Mouse (Mus musculus) gastrocnemius, postnatal 4 days (tissue): ENCODE measurements around the gene Itih2. TPM values are rescaled to one million over a fixed set of nuclear protein-coding genes. Genes with fewer than 3 reads are reported as not detected.
A peak's percentile ranks its signal among the peaks of the same experiment; 100 is the strongest.

ENCODE experiments used
- DNase-seq, 2 experiments: peaks; one replicate each; pipeline ENCODE4 v3.0.0; 2021 to 2022; ENCODE audit warnings: low spot score in 2 of 2, mixed read lengths in 2 of 2
- total RNA-seq, 2 experiments: library from RNA; stranded (reverse); gene quantifications; 2 replicates each; pipeline ENCODE4 v1.2.3; 2021

The Itih2 gene
- total RNA-seq, 2 experiments from 2014 or later: 0.66 to 4.1 TPM

- DNase-seq: peak in 1 of 2 experiments; percentile 34
These were observed 83.3 kb downstream of the Itih2 start for GRCm38 (mm10) chr2:10047758-10048436.

Other genes starting within 250 kb of the Itih2 start
- not detected for gene 9230102O04Rik, start 241.9 kb downstream of the Itih2 start, total RNA-seq
- gene Gata3, start 241.4 kb downstream of the Itih2 start, total RNA-seq: 1 to 10 TPM in 1 of 2 experiments, under 1 TPM in 1; 0.65 to 1.9 TPM
- 10 to 100 TPM in 1 of 2 experiments, 1 to 10 TPM in 1; 8.4 to 10.4 TPM for gene Taf3, start 82.8 kb downstream of the Itih2 start, total RNA-seq
- gene Atp5c1, start 50.9 kb downstream of the Itih2 start, total RNA-seq: 100 to 1,000 TPM; 529 to 571 TPM
- 10 to 100 TPM; 10.1 to 11.0 TPM for gene Kin, start 50.8 kb downstream of the Itih2 start, total RNA-seq
- gene Itih5, start 22.2 kb upstream of the Itih2 start, total RNA-seq: 100 to 1,000 TPM; 106 to 122 TPM
- gene Sfmbt2, start 239.1 kb upstream of the Itih2 start, total RNA-seq: 1 to 10 TPM; 1.1 to 1.2 TPM